Comparison of ENCODE assay signal across 8 mouse cellular contexts in genomic region chr15:12117242-12118092, GRCm38 (mm10). TPM values are rescaled to one million over a fixed set of nuclear protein-coding genes. Genes with fewer than 3 reads are reported as not detected.
DNase-seq lines count a peak whose midpoint lies in the region; ATAC-seq and TF ChIP-seq lines count a peak whose summit lies in the region.

Zfr (plus strand) TSS chr15:12117831.

- WGBS in forebrain, embryonic 15.5 days = under 1% methylated on average over 54 of the region's 59 CpGs
- WGBS in lung, adult 2 months = under 1% methylated on average over 59 of the region's 59 CpGs

- TF ChIP-seq POLR2A in lung, adult 2 months (IDR thresholded peaks at IDR 0.05; ENCODE audit: borderline replicate concordance, extremely low read depth, low read depth, low read length) = peak; percentile 91

- H3K4me2 ChIP-seq in forebrain, embryonic 15.5 days (replicated peaks) = peak within 1 kb of the TSS; percentile 79

- peaks cover 13% of the 10 kb centered on the region for H3K4me1 ChIP-seq in forebrain, embryonic 15.5 days
- peaks cover 7% of the 10 kb centered on the region for H3K4me1 ChIP-seq in lung, adult 2 months (ENCODE audit: control insufficient read depth, insufficient read depth, low read length)

- intact Hi-C loops in heart, postnatal 25 days (cut with DNase I) = no loop called here

- no peaks in the 10 kb centered on the region for H3K36me3 ChIP-seq in forebrain, embryonic 15.5 days

- 0 out of 2 replicates have a peak, but pooled peaks have one; percentile 5 for TF ChIP-seq CTCF in lung, adult 2 months (IDR thresholded peaks at IDR 0.05; ENCODE audit: insufficient read depth, low read length)

- ATAC-seq in forebrain, embryonic 15.5 days (replicated peaks) = peak; percentile 95
- ATAC-seq in neutrophil, adult 5-6 weeks (ENCODE audit: extremely low read depth, insufficient number of reproducible peaks, low FRiP score, poor library complexity, severe bottlenecking) = peak; percentile 83

- H3K9ac ChIP-seq in forebrain, embryonic 15.5 days (replicated peaks) = peak within 1 kb of the TSS; percentile 91

- peak; percentile 91 for DNase-seq in ES-CJ7 (ENCODE audit: low read depth, low spot score)
- peak; percentile 93 for DNase-seq in cerebellum, adult 11 months
- DNase-seq in heart, postnatal 25 days (ENCODE audit: low spot score) = peak; percentile 87
- DNase-seq in layer of hippocampus, adult 18-20 months (ENCODE audit: low spot score in 2 of 2) = peak; percentile 89 to 94
- DNase-seq in lung, adult 2 months = peak; percentile 94
- peak; percentile 92 to 93 for DNase-seq in thymus, adult 18-20 months

- no peaks in the 10 kb centered on the region for H3K27me3 ChIP-seq in forebrain, embryonic 15.5 days

- peak within 1 kb of the TSS; percentile 91 for H3K27ac ChIP-seq in forebrain, embryonic 15.5 days (replicated peaks)

- H3K9me3 ChIP-seq in forebrain, embryonic 15.5 days = no peaks in the 10 kb centered on the region

- H3K4me3 ChIP-seq in forebrain, embryonic 15.5 days = peak within 1 kb of the TSS; percentile 83
- H3K4me3 ChIP-seq in lung, adult 2 months (replicated peaks; ENCODE audit: extremely low read depth, low read depth, low read length) = peak within 1 kb of the TSS; percentile 98

RNA-seq across cellular contexts. Expression of gene Zfr, which starts in this region (rescaled TPM):
- polyA plus RNA-seq in forebrain, embryonic 15.5 days (2015; fragmentation: Nextera tagmentation; extraction: Ambion mirVana) = 124 and 125 TPM in 2 replicates
- 10 to 100 TPM; 79.9 to 87.0 TPM for total RNA-seq in heart, postnatal 25 days (2021)
- 100 to 1,000 TPM; 354 to 376 TPM for total RNA-seq in layer of hippocampus, adult 18-20 months (2021)
- polyA plus RNA-seq in lung, adult 2 months (2012; rRNA removed) = 107 TPM in 2 replicates
- total RNA-seq in neutrophil, adult 5-6 weeks (2017) = 71.1 and 83.7 TPM in 2 replicates

Comparison
In these comparisons a context has a peak if more than half of its experiments do, and no peak if none do; other contexts are left out.
1. Peak in every context shown above with its lines: DNase-seq, ATAC-seq, H3K4me3 ChIP-seq and H3K27ac ChIP-seq.